Mouse (Mus musculus) right cerebral cortex, postnatal 25 days (tissue): Measurements from ENCODE around the gene Dpp9.
A peak's percentile ranks its signal among the peaks of the same experiment; 100 is the strongest.
"Not testable (repeated sequence)": the region's sequence is repeated elsewhere in the genome, so short reads cannot be mapped to it uniquely, and the experiment has no call there.

Experiments
- DNase-seq: peaks from one replicate; pipeline ENCODE4 v3.0.0; 2022

Dpp9 gene

GRCm38 (mm10) chr17:56218377-56219191 lies at the start of gene Dpp9:
Gene Dpp9 (minus strand): TSS chr17:56218905.
- DNase-seq: peak; percentile 90

- DNase-seq: peak; percentile 67
Observed at GRCm38 (mm10) chr17:56266271-56266670, 47.6 kb upstream of the Dpp9 start.

GRCm38 (mm10) chr17:56265869-56266268 lies 47.2 kb upstream of the Dpp9 start:
- DNase-seq: no peak

GRCm38 (mm10) chr17:56265011-56265410 lies 46.3 kb upstream of the Dpp9 start:
- no peak for DNase-seq

GRCm38 (mm10) chr17:56264020-56264419 lies 45.3 kb upstream of the Dpp9 start:
- DNase-seq: peak; percentile 65

- DNase-seq: no peak
Observed at GRCm38 (mm10) chr17:56262645-56263094, 44.0 kb upstream of the Dpp9 start.

- DNase-seq: no peak
Observed at GRCm38 (mm10) chr17:56261166-56261565, 42.5 kb upstream of the Dpp9 start.

GRCm38 (mm10) chr17:56259301-56260037 lies 40.8 kb upstream of the Dpp9 start:
- no peak for DNase-seq

GRCm38 (mm10) chr17:56258812-56259211 lies 40.1 kb upstream of the Dpp9 start:
- not testable (repeated sequence) for DNase-seq

GRCm38 (mm10) chr17:56258269-56258668 lies 39.6 kb upstream of the Dpp9 start:
- not testable (repeated sequence) for DNase-seq

- peak; percentile 42 for DNase-seq
Observed at GRCm38 (mm10) chr17:56257181-56257894, 38.6 kb upstream of the Dpp9 start.

GRCm38 (mm10) chr17:56256239-56256881 lies 37.7 kb upstream of the Dpp9 start, which contains the start of gene Fem1a:
Gene Fem1a (plus strand): TSS chr17:56256810.
- peak; percentile 94 for DNase-seq

GRCm38 (mm10) chr17:56255863-56256238 lies 37.1 kb upstream of the Dpp9 start:
- DNase-seq: peak; percentile 99

GRCm38 (mm10) chr17:56255429-56255828 lies 36.7 kb upstream of the Dpp9 start:
- no peak for DNase-seq

- DNase-seq: no peak
Observed at GRCm38 (mm10) chr17:56254695-56255094, 36.0 kb upstream of the Dpp9 start.

- peak; percentile 52 for DNase-seq
Observed at GRCm38 (mm10) chr17:56251136-56251829, 32.6 kb upstream of the Dpp9 start.

GRCm38 (mm10) chr17:56245608-56246007 lies 26.9 kb upstream of the Dpp9 start:
- DNase-seq: no peak

- DNase-seq: peak; percentile 80
Observed at GRCm38 (mm10) chr17:56241541-56242401, 23.1 kb upstream of the Dpp9 start.

- peak; percentile 81 for DNase-seq
Observed at GRCm38 (mm10) chr17:56233818-56234469, 15.2 kb upstream of the Dpp9 start.

- no peak for DNase-seq
Observed at GRCm38 (mm10) chr17:56233389-56233788, 14.7 kb upstream of the Dpp9 start.
